Mouse (Mus musculus) lung, postnatal 0 days (tissue): Measurements from ENCODE around the gene Zc3h15. TPM values are rescaled to one million over a fixed set of nuclear protein-coding genes. Genes with fewer than 3 reads are reported as not detected.

ENCODE experiments used
- ATAC-seq: fragments of 200-750 bp; cut with Nextera tagmentation; 2 replicates; pipeline ENCODE4 v1.8.0; 2017; ENCODE audit warnings: moderate library complexity
- DNase-seq: peaks from one replicate; pipeline ENCODE4 v3.0.0-alpha.2; 2016; ENCODE audit warnings: low spot score
- H3K27ac ChIP-seq: fragments of 300-500 bp; sonication (generic); 2 replicates; pipeline ENCODE4 v1.5.1; 2014; ENCODE audit warnings: antibody characterized with exemption, mild to moderate bottlenecking, low read length, mixed read lengths
- H3K27me3 ChIP-seq: fragments of 300-500 bp; sonication (generic); replicated peaks from 2 replicates; pipeline ENCODE4 v1.6.1; 2014; ENCODE audit warnings: low read length, mixed read lengths; ENCODE audit not compliant: insufficient read depth
- H3K36me3 ChIP-seq: fragments of 300-500 bp; sonication (generic); 2 replicates; pipeline ENCODE4 v1.6.1; 2014; ENCODE audit warnings: low read length, mixed read lengths; ENCODE audit not compliant: insufficient read depth
- H3K4me1 ChIP-seq: fragments of 300-500 bp; sonication (generic); 2 replicates; pipeline ENCODE4 v1.6.1; 2014; ENCODE audit warnings: antibody characterized with exemption, low read depth, low read length, mixed read lengths; ENCODE audit not compliant: insufficient read depth
- H3K4me2 ChIP-seq: fragments of 300-500 bp; sonication (generic); replicated peaks from 2 replicates; pipeline ENCODE4 v1.6.1; 2014; ENCODE audit warnings: low read depth, mild to moderate bottlenecking, low read length, moderate library complexity, mixed read lengths
- H3K4me3 ChIP-seq: fragments of 300-500 bp; sonication (generic); 2 replicates; pipeline ENCODE4 v1.5.1; 2014; ENCODE audit warnings: low read depth, low read length
- H3K9ac ChIP-seq: fragments of 300-500 bp; sonication (generic); replicated peaks from 2 replicates; pipeline ENCODE4 v1.6.1; 2014; ENCODE audit warnings: low read depth, mild to moderate bottlenecking
- H3K9me3 ChIP-seq: fragments of 300-500 bp; sonication (generic); 2 replicates; pipeline ENCODE4 v1.6.1; 2016; ENCODE audit warnings: low read length, mixed read lengths
- CTCF ChIP-seq: IDR thresholded peaks from 2 replicates; pipeline ENCODE4 v1.5.1; 2016; ENCODE audit warnings: antibody characterized with exemption, mild to moderate bottlenecking
- EP300 ChIP-seq: IDR thresholded peaks from 2 replicates; pipeline ENCODE4 v1.6.1; 2016; ENCODE audit warnings: antibody characterized with exemption, mild to moderate bottlenecking, control low read depth
- WGBS: fragments of 180-500 bp; shearing (Covaris S2); extraction: QIAGEN DNeasy Blood & Tissue Kit; methylation state at CpG from one replicate; pipeline ENCODE4 v1.1.7; 2014; 5-methylcytosine and 5-hydroxymethylcytosine counted together
- polyA plus RNA-seq: library from polyadenylated mRNA; unstranded; fragments of >200 nt; fragmentation: Nextera tagmentation; extraction: Ambion mirVana; gene quantifications from 2 replicates; pipeline ENCODE4 v1.2.1, GENCODE M21; 2015

The Zc3h15 gene
- polyA plus RNA-seq, 1 experiment from 2014 or later, result 79.2 TPM

DNA sequence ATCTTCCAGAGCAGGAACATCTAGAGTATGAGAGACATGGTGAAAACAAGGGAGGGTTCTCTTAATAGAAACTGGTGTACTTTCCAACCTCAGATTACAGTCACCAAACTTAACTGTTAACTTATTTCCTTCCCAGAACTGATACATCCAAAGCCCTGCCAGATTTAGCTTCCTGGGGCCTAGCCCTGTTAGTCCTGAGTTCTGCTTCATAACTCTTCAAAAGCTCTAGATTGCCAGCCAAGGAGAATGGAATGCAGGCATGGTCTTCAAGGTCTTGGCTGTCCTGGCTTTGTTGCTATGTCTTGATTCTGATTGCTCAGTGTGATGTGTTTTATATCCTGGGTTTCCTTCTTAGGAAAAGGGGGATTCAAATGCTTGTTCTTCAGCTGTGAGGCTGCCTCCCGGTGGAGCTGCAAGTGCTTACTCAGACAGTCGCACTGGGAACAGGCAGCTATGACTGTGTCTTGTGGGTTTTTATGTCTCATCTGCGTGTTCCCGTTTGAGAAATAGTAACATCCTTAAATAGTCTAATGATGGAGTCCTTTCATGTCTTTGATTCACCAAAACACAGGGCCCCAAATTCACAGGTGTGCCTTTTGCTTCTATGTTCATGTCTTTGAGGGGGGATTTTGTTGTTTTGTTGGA is 32.1 kb downstream of the Zc3h15 start:
- WGBS, result 81% methylated on average over 4 of the region's 4 CpGs
- H3K36me3 ChIP-seq, result no peaks in the 10 kb centered on the region
- no peak overlapping the region for H3K27ac ChIP-seq
- H3K4me2 ChIP-seq, result no peak overlapping the region
- no peak for DNase-seq
- H3K4me3 ChIP-seq, result no peak overlapping the region
- no peak for ATAC-seq
- no peak overlapping the region for H3K9ac ChIP-seq
- no peaks in the 10 kb centered on the region for H3K9me3 ChIP-seq
- TF ChIP-seq EP300 (no peak), CTCF (no peak)
- H3K4me1 ChIP-seq, result no peaks in the 10 kb centered on the region
- H3K27me3 ChIP-seq, result no peaks in the 10 kb centered on the region

GRCm38 (mm10) chr2:83681332-83681731 is 37.1 kb downstream of the Zc3h15 start:
- peak; percentile 27 for DNase-seq
- Histone ChIP-seq H3K9ac (no peak overlapping the region), H3K27ac (no peak overlapping the region), H3K4me2 (no peak overlapping the region), H3K4me1 (no peaks in the 10 kb centered on the region), H3K27me3 (no peaks in the 10 kb centered on the region), H3K4me3 (no peak overlapping the region), H3K9me3 (no peaks in the 10 kb centered on the region), H3K36me3 (no peaks in the 10 kb centered on the region)
- TF ChIP-seq EP300, result no peak
- no peak for TF ChIP-seq CTCF
- WGBS, result 57% methylated on average over 8 of the region's 8 CpGs
- ATAC-seq, result peak; percentile 35

DNA sequence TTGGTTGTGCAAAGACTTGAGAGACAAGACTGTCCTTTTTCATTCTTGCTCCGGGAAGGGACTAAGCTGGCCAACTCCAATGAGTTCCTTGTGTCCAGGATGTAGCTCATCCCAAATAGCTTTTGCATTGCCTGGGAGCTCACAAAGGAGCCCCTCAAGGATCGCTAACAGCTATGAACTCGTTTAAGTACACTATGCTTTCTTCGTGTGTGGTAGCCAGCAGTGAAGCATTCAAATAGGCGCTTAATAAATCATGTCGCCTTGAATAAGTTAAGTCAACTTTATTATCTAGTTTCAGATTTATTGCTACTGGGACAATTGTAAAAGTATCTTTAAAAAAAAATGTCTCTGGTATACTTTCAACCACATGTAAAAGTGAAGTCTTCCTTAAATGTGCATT is 37.5 kb downstream of the Zc3h15 start:
- no peaks in the 10 kb centered on the region for H3K27me3 ChIP-seq
- no peak overlapping the region for H3K4me3 ChIP-seq
- H3K4me2 ChIP-seq, result no peak overlapping the region
- no peaks in the 10 kb centered on the region for H3K4me1 ChIP-seq
- TF ChIP-seq EP300 (no peak), CTCF (no peak)
- no peaks in the 10 kb centered on the region for H3K9me3 ChIP-seq
- DNase-seq (no peak), ATAC-seq (no peak)
- H3K27ac ChIP-seq, result no peak overlapping the region
- H3K9ac ChIP-seq, result no peak overlapping the region
- H3K36me3 ChIP-seq, result no peaks in the 10 kb centered on the region
- WGBS, result 59% methylated on average over 6 of the region's 6 CpGs

GRCm38 (mm10) chr2:83682282-83682681 is 38.0 kb downstream of the Zc3h15 start:
- WGBS, result 34% methylated on average over 8 of the region's 8 CpGs
- Histone ChIP-seq H3K4me2 (no peak overlapping the region), H3K4me3 (no peak overlapping the region), H3K36me3 (no peaks in the 10 kb centered on the region), H3K9me3 (no peaks in the 10 kb centered on the region), H3K9ac (no peak overlapping the region), H3K4me1 (no peaks in the 10 kb centered on the region), H3K27me3 (no peaks in the 10 kb centered on the region), H3K27ac (no peak overlapping the region)
- DNase-seq (peak; percentile 42), ATAC-seq (no peak)
- TF ChIP-seq CTCF (no peak), EP300 (no peak)

DNA sequence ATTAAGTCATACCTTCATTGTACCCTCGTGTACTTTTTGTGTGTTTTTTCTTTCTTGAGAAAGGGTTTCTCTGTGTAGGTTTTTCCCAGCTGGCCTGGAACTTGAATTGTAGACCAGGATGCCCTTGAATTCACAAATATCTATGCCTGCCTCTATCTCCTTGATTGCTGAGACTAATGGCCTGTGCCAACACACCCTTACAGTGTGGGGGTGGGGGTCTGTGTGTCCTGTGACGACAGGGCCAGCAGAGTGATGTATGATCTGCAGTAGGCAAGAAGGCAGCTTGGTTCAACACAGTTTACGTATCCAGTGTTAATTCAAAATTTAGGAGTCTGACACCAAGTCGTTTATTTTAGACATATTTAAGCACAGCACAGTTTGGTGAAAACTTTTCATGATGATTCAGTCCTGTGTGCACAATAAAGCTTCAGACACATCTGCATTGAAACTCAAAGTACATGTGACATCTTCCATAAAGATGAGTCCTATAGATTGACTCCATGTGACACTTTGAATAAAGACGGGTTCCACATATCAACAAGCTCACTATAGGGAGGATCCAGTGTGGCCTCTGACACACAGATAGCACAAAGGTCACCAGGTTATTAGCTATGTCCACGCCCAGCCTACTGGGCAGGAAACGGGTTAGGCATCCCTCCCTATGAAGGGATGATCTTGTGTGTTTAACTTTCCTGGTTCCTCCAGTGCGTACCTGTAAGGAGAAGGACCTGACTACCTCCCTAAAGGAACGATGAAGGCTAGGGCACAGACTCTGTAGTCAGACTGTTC is 39.7 kb downstream of the Zc3h15 start:
- DNase-seq (no peak), ATAC-seq (no peak)
- no peaks in the 10 kb centered on the region for H3K36me3 ChIP-seq
- 72% methylated on average over 9 of the region's 9 CpGs for WGBS
- TF ChIP-seq CTCF (no peak), EP300 (no peak)
- no peaks in the 10 kb centered on the region for H3K4me1 ChIP-seq
- H3K27ac ChIP-seq, result no peak overlapping the region
- no peak overlapping the region for H3K9ac ChIP-seq
- no peak overlapping the region for H3K4me2 ChIP-seq
- H3K4me3 ChIP-seq, result no peak overlapping the region
- no peaks in the 10 kb centered on the region for H3K9me3 ChIP-seq
- no peaks in the 10 kb centered on the region for H3K27me3 ChIP-seq

GRCm38 (mm10) chr2:83684691-83685090 is 40.5 kb downstream of the Zc3h15 start:
- DNase-seq, result no peak

More at GRCm38 (mm10) chr2:83684691-83685090, 40.5 kb downstream of the Zc3h15 start:
- H3K4me1 ChIP-seq, result no peaks in the 10 kb centered on the region
- 76% methylated on average over 8 of the region's 8 CpGs for WGBS
- no peaks in the 10 kb centered on the region for H3K36me3 ChIP-seq
- H3K4me2 ChIP-seq, result no peak overlapping the region
- TF ChIP-seq EP300, result no peak
- no peak for TF ChIP-seq CTCF
- H3K9me3 ChIP-seq, result no peaks in the 10 kb centered on the region
- H3K9ac ChIP-seq, result no peak overlapping the region
- no peak for ATAC-seq
- H3K27me3 ChIP-seq, result no peaks in the 10 kb centered on the region
- no peak overlapping the region for H3K27ac ChIP-seq
- no peak overlapping the region for H3K4me3 ChIP-seq
